Mouse (Mus musculus) stomach, embryonic 15.5 days (tissue): ENCODE results near the gene Clrn3. TPM values are rescaled to one million over a fixed set of nuclear protein-coding genes. Genes with fewer than 3 reads are reported as not detected.
"Not testable (repeated sequence)": the region's sequence is repeated elsewhere in the genome, so short reads cannot be mapped to it uniquely, and the experiment has no call there.

Experiments
- ATAC-seq: fragments of 200-750 bp; cut with Nextera tagmentation; 2 replicates; pipeline ENCODE4 v1.8.0; 2017; ENCODE audit warnings: low read depth, moderate number of reproducible peaks, moderate TSS enrichment; ENCODE audit not compliant: insufficient read depth, low FRiP score
- H3K27ac ChIP-seq: fragments of 300-500 bp; sonication (generic); 2 replicates; pipeline ENCODE4 v1.5.1; 2015; ENCODE audit warnings: mild to moderate bottlenecking, inconsistent platforms
- H3K27me3 ChIP-seq: fragments of 300-500 bp; sonication (generic); replicated peaks from 2 replicates; pipeline ENCODE4 v1.6.1; 2015; ENCODE audit warnings: inconsistent platforms
- H3K36me3 ChIP-seq: fragments of 300-500 bp; sonication (generic); 2 replicates; pipeline ENCODE4 v1.6.1; 2015; ENCODE audit warnings: inconsistent platforms
- H3K4me1 ChIP-seq: fragments of 300-500 bp; sonication (generic); 2 replicates; pipeline ENCODE4 v1.6.1; 2015; ENCODE audit warnings: inconsistent platforms
- H3K4me2 ChIP-seq: fragments of 300-500 bp; sonication (generic); 2 replicates; pipeline ENCODE4 v1.6.1; 2015; ENCODE audit warnings: mild to moderate bottlenecking, inconsistent platforms
- H3K4me3 ChIP-seq: fragments of 300-500 bp; sonication (generic); replicated peaks from 2 replicates; pipeline ENCODE4 v1.5.1; 2015; ENCODE audit warnings: inconsistent platforms
- H3K9ac ChIP-seq: fragments of 300-500 bp; sonication (generic); 2 replicates; pipeline ENCODE4 v1.6.1; 2015; ENCODE audit warnings: inconsistent platforms
- H3K9me3 ChIP-seq: fragments of 300-500 bp; sonication (generic); 2 replicates; pipeline ENCODE4 v1.6.1; 2016; ENCODE audit warnings: inconsistent platforms
- WGBS: fragments of 180-500 bp; shearing (Covaris S2); methylation state at CpG from one replicate; pipeline ENCODE4 v1.1.7; 2015; 5-methylcytosine and 5-hydroxymethylcytosine counted together
- polyA plus RNA-seq: library from polyadenylated mRNA; unstranded; fragments of >200 nt; fragmentation: Nextera tagmentation; extraction: Ambion mirVana; gene quantifications from 2 replicates; pipeline ENCODE4 v1.2.1, GENCODE M21; 2015

Gene Clrn3
- polyA plus RNA-seq, 1 experiment from 2014 or later: 5.2 TPM

DNA sequence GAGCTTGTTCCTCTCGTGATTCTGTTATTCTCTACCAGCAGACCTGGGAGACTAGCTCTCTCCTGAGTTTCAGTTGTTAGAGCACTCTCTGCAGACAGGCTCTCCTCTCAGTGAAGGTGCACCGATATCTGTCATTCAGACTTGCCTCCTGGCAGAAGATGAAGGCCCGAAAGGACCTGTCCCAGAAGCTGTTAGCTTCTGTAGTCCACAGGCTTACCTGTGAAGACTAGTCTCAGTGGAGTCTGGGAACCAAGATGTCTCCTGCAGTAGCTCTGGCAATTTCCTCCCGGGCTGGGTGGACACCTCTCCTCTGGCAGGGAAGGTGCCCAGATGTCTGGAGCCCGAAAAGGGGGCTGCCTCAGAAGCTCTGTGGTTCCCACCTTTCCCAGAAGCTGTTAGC is 21.9 kb downstream of the Clrn3 start:
- not testable (repeated sequence) for ATAC-seq, H3K4me2 ChIP-seq, H3K4me3 ChIP-seq, H3K9me3 ChIP-seq, H3K4me1 ChIP-seq, H3K9ac ChIP-seq, H3K36me3 ChIP-seq, H3K27me3 ChIP-seq, H3K27ac ChIP-seq
- WGBS: 86% methylated on average over 5 of the region's 5 CpGs

GRCm38 (mm10) chr7:135499403-135499802 is 29.1 kb downstream of the Clrn3 start:
- H3K4me2 ChIP-seq: no peak overlapping the region
- no peaks in the 10 kb centered on the region for H3K9me3 ChIP-seq
- 50% methylated on average over 2 of the region's 2 CpGs for WGBS
- H3K27ac ChIP-seq: no peak overlapping the region
- ATAC-seq: no peak
- no peaks in the 10 kb centered on the region for H3K36me3 ChIP-seq
- H3K27me3 ChIP-seq: no peaks in the 10 kb centered on the region
- no peaks in the 10 kb centered on the region for H3K4me1 ChIP-seq
- no peak overlapping the region for H3K4me3 ChIP-seq
- H3K9ac ChIP-seq: no peak overlapping the region

GRCm38 (mm10) chr7:135498565-135499186 is 29.8 kb downstream of the Clrn3 start:
- WGBS: 71% methylated on average over 3 of the region's 3 CpGs

GRCm38 (mm10) chr7:135495303-135495702 is 33.2 kb downstream of the Clrn3 start:
- no peaks in the 10 kb centered on the region for H3K36me3 ChIP-seq
- H3K4me3 ChIP-seq: no peak overlapping the region
- no peaks in the 10 kb centered on the region for H3K9me3 ChIP-seq
- H3K27ac ChIP-seq: no peak overlapping the region
- H3K9ac ChIP-seq: no peak overlapping the region
- no peak overlapping the region for H3K4me2 ChIP-seq
- 41% methylated on average over 3 of the region's 3 CpGs for WGBS
- no peak for ATAC-seq
- H3K27me3 ChIP-seq: no peaks in the 10 kb centered on the region
- no peaks in the 10 kb centered on the region for H3K4me1 ChIP-seq

More at GRCm38 (mm10) chr7:135498565-135499186, 29.8 kb downstream of the Clrn3 start:
- Histone ChIP-seq H3K4me3 (no peak overlapping the region), H3K27me3 (no peaks in the 10 kb centered on the region), H3K4me1 (no peaks in the 10 kb centered on the region), H3K9ac (no peak overlapping the region), H3K27ac (no peak overlapping the region), H3K4me2 (no peak overlapping the region), H3K9me3 (no peaks in the 10 kb centered on the region), H3K36me3 (no peaks in the 10 kb centered on the region)
- ATAC-seq: no peak

DNA sequence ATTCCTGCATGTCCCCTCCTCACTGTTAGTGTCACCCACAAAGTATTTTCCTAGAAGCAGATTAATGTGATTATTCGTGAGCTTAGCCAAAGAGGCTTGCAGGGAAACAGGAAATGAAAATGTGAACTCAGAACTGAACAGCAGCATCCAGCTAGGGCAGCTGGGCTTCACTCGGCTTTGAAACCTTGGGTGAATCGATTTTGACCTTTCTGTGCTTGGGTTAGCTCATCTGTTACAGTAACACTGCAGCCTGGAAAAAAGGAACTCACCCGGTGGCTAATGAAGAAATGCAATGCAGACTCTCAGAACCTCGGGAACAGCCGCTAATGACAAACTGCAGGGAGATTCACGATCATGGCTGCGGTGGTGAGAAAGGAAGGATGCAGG is 38.0 kb downstream of the Clrn3 start:
- Histone ChIP-seq H3K27ac (no peak overlapping the region), H3K36me3 (no peaks in the 10 kb centered on the region), H3K9ac (no peak overlapping the region), H3K4me1 (no peaks in the 10 kb centered on the region), H3K9me3 (no peaks in the 10 kb centered on the region), H3K27me3 (no peaks in the 10 kb centered on the region), H3K4me2 (no peak overlapping the region), H3K4me3 (no peak overlapping the region)
- 46% methylated on average over 8 of the region's 8 CpGs for WGBS
- ATAC-seq: no peak

- Histone ChIP-seq H3K27me3 (no peaks in the 10 kb centered on the region), H3K9ac (no peak overlapping the region), H3K9me3 (no peaks in the 10 kb centered on the region), H3K4me2 (no peak overlapping the region), H3K4me3 (no peak overlapping the region), H3K27ac (no peak overlapping the region), H3K4me1 (no peaks in the 10 kb centered on the region), H3K36me3 (no peaks in the 10 kb centered on the region)
- no peak for ATAC-seq
- WGBS: 71% methylated on average over 9 of the region's 9 CpGs
Measured at GRCm38 (mm10) chr7:135489724-135490499, 38.5 kb downstream of the Clrn3 start.

GRCm38 (mm10) chr7:135488214-135488810 is 40.1 kb downstream of the Clrn3 start:
- Histone ChIP-seq H3K9ac (no peak overlapping the region), H3K9me3 (no peaks in the 10 kb centered on the region), H3K4me3 (no peak overlapping the region), H3K4me2 (no peak overlapping the region), H3K4me1 (no peaks in the 10 kb centered on the region), H3K36me3 (no peaks in the 10 kb centered on the region), H3K27me3 (no peaks in the 10 kb centered on the region), H3K27ac (no peak overlapping the region)
- ATAC-seq: no peak
- WGBS: 61% methylated on average over 6 of the region's 6 CpGs

- H3K9me3 ChIP-seq: no peaks in the 10 kb centered on the region
- H3K4me2 ChIP-seq: no peak overlapping the region
- H3K27me3 ChIP-seq: no peaks in the 10 kb centered on the region
- 24% methylated on average over 4 of the region's 4 CpGs for WGBS
- H3K4me3 ChIP-seq: no peak overlapping the region
- H3K27ac ChIP-seq: no peak overlapping the region
- H3K9ac ChIP-seq: no peak overlapping the region
- no peaks in the 10 kb centered on the region for H3K4me1 ChIP-seq
- ATAC-seq: no peak
- no peaks in the 10 kb centered on the region for H3K36me3 ChIP-seq
Measured at GRCm38 (mm10) chr7:135487423-135487822, 41.0 kb downstream of the Clrn3 start.

GRCm38 (mm10) chr7:135486645-135487382 is 41.6 kb downstream of the Clrn3 start:
- 61% methylated on average over 10 of the region's 10 CpGs for WGBS

GRCm38 (mm10) chr7:135485796-135486410 is 42.6 kb downstream of the Clrn3 start:
- H3K4me2 ChIP-seq: no peak overlapping the region
- WGBS: 34% methylated on average over 12 of the region's 12 CpGs
- 0 out of 2 replicates have a peak overlapping the region, but pooled peaks have one; percentile 44 for H3K27ac ChIP-seq
- ATAC-seq: no peak
- no peak overlapping the region for H3K4me3 ChIP-seq
- H3K9ac ChIP-seq: no peak overlapping the region
- no peaks in the 10 kb centered on the region for H3K4me1 ChIP-seq
- no peaks in the 10 kb centered on the region for H3K9me3 ChIP-seq
- no peaks in the 10 kb centered on the region for H3K27me3 ChIP-seq
- no peaks in the 10 kb centered on the region for H3K36me3 ChIP-seq

More at GRCm38 (mm10) chr7:135486645-135487382, 41.6 kb downstream of the Clrn3 start:
- H3K4me1 ChIP-seq: no peaks in the 10 kb centered on the region
- H3K9me3 ChIP-seq: no peaks in the 10 kb centered on the region
- no peaks in the 10 kb centered on the region for H3K27me3 ChIP-seq
- no peak overlapping the region for H3K27ac ChIP-seq
- H3K9ac ChIP-seq: no peak overlapping the region
- no peak overlapping the region for H3K4me2 ChIP-seq
- H3K36me3 ChIP-seq: no peaks in the 10 kb centered on the region
- H3K4me3 ChIP-seq: no peak overlapping the region
- no peak for ATAC-seq

GRCm38 (mm10) chr7:135485116-135485795 is 43.2 kb downstream of the Clrn3 start:
- Histone ChIP-seq H3K27me3 (no peaks in the 10 kb centered on the region), H3K36me3 (no peaks in the 10 kb centered on the region), H3K4me1 (no peaks in the 10 kb centered on the region), H3K9ac (no peak overlapping the region), H3K9me3 (no peaks in the 10 kb centered on the region), H3K27ac (no peak overlapping the region), H3K4me3 (no peak overlapping the region), H3K4me2 (no peak overlapping the region)
- no peak for ATAC-seq
- 16% methylated on average over 10 of the region's 10 CpGs for WGBS
